Mouse (Mus musculus) heart, adult 2 months (tissue): ENCODE measurements around the gene Cenpu. TPM values are rescaled to one million over a fixed set of nuclear protein-coding genes. Genes with fewer than 3 reads are reported as not detected.

Source experiments
- DNase-seq, 2 experiments: peaks; one replicate each; pipeline ENCODE4 v3.0.0; 2021
- H3K27ac ChIP-seq: fragments of 200-600 bp; 2 replicates; pipeline ENCODE4 v1.8.1; 2022
- H3K27me3 ChIP-seq: fragments of 200-500 bp; 2 replicates; pipeline ENCODE4 v1.6.1; 2012; ENCODE audit warnings: mild to moderate bottlenecking, low read length, inconsistent platforms, mixed read lengths; ENCODE audit not compliant: control insufficient read depth, insufficient read depth
- H3K36me3 ChIP-seq: fragments of 200-500 bp; 2 replicates; pipeline ENCODE4 v1.6.1; 2012; ENCODE audit warnings: low read length, inconsistent platforms; ENCODE audit not compliant: control insufficient read depth, insufficient read depth
- H3K4me1 ChIP-seq: fragments of 200-500 bp; 2 replicates; pipeline ENCODE4 v1.6.1; 2011; ENCODE audit warnings: low read length; ENCODE audit not compliant: control insufficient read depth, insufficient read depth
- H3K4me3 ChIP-seq: fragments of 200-600 bp; 2 replicates; pipeline ENCODE4 v1.8.1; 2022
- H3K79me2 ChIP-seq: fragments of 200-500 bp; replicated peaks from 2 replicates; pipeline ENCODE4 v1.6.1; 2012; ENCODE audit warnings: mild to moderate bottlenecking, inconsistent platforms, low read length, moderate library complexity, mixed read lengths; ENCODE audit not compliant: control insufficient read depth, insufficient read depth
- H3K9ac ChIP-seq: fragments of 200-500 bp; 2 replicates; pipeline ENCODE4 v1.6.1; 2012; ENCODE audit warnings: low read depth, mild to moderate bottlenecking, control low read depth, inconsistent platforms, low read length, mixed read lengths
- CTCF ChIP-seq: fragments of 200-600 bp; IDR thresholded peaks from 2 replicates; pipeline ENCODE4 v1.8.1; 2022; ENCODE audit warnings: antibody characterized with exemption, mild to moderate bottlenecking, moderate library complexity
- EP300 ChIP-seq: fragments of 200-500 bp; IDR thresholded peaks from 2 replicates; pipeline ENCODE4 v1.6.1; 2011; ENCODE audit warnings: low read depth, low read length, control low read depth; ENCODE audit not compliant: insufficient read depth
- POLR2A ChIP-seq: fragments of 200-500 bp; IDR thresholded peaks from 2 replicates; pipeline ENCODE4 v1.6.1; 2011; ENCODE audit warnings: mild to moderate bottlenecking, low read depth, low read length, control low read depth; ENCODE audit not compliant: insufficient read depth
- WGBS: fragments of 180-500 bp; shearing (Covaris S2); methylation state at CpG from one replicate; pipeline ENCODE4 v1.1.7; 2018; 5-methylcytosine and 5-hydroxymethylcytosine counted together
- intact Hi-C: fragments of 180-260 bp; cut with DNase I; formaldehyde crosslinking; loops from one replicate; pipeline ENCODE4 v1.15.1; 2025
- polyA plus RNA-seq: library from polyadenylated mRNA; depleted of rRNA; stranded (reverse); fragments of >200 nt; gene quantifications from 2 replicates; pipeline ENCODE4 v1.2.3, GENCODE M21; 2012
- total RNA-seq, 2 experiments: library from RNA; stranded (reverse); gene quantifications; 2 replicates each; pipeline ENCODE4 v1.2.3; 2021

Cenpu gene
- total and polyA plus RNA-seq, 3 experiments, result 0.21 to 0.73 (median 0.30) TPM

- Histone ChIP-seq H3K36me3 (no peaks in the 10 kb centered on the region), H3K27ac (no peak overlapping the region), H3K79me2 (no peaks in the 10 kb centered on the region), H3K27me3 (no peaks in the 10 kb centered on the region), H3K4me1 (peaks cover 1% of the 10 kb centered on the region; the same call in 1 of the 2 replicates), H3K4me3 (peak overlapping the region; percentile 57), H3K9ac (no peak overlapping the region)
- no peak for DNase-seq
- intact Hi-C loops, result loop anchor here (10.0 kb wide), 1 partner anchor 392 kb away; no protein-coding TSS in a partner anchor
- WGBS, result 2% methylated on average over 10 of the region's 10 CpGs
- no peak for TF ChIP-seq CTCF
- TF ChIP-seq POLR2A, result no peak
- TF ChIP-seq EP300, result no peak
These were observed 575 bp downstream of the Cenpu start for GRCm38 (mm10) chr8:46552441-46552765.

DNA sequence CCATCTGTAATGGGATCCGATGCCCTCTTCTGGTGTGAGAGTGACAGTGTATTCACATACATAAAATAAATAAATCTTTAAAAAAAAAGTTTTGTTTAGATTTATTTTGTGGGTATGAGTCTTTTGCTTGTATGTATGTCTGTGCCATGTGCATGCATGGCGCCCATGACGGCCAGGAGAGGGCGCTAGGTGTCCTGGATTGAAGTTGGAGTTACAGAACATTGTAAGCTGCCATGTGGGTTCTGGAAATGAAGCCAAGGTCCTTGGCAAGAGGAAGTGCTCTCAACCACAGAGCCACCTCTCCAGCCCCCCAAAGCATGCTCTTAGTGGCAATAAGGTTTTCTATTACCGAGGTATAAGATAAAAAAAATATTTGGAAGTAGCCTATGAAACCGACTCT is 7.6 kb downstream of the Cenpu start:
- 79% methylated on average over 6 of the region's 6 CpGs for WGBS
- DNase-seq, result no peak
- Histone ChIP-seq H3K9ac (no peak overlapping the region), H3K4me3 (no peak overlapping the region), H3K27ac (no peak overlapping the region), H3K27me3 (no peaks in the 10 kb centered on the region), H3K79me2 (no peaks in the 10 kb centered on the region), H3K4me1 (no peaks in the 10 kb centered on the region), H3K36me3 (no peaks in the 10 kb centered on the region)
- intact Hi-C loops, result loop anchor here (10.0 kb wide), 1 partner anchor 385 kb away; no protein-coding TSS in a partner anchor
- TF ChIP-seq EP300 (no peak), CTCF (peak; percentile 54)

- no peak for DNase-seq
- no peaks in the 10 kb centered on the region for H3K4me1 ChIP-seq
- H3K27me3 ChIP-seq, result no peaks in the 10 kb centered on the region
- no peak overlapping the region for H3K27ac ChIP-seq
- no peak overlapping the region for H3K9ac ChIP-seq
- TF ChIP-seq EP300, result no peak
- no peak for TF ChIP-seq POLR2A
- WGBS, result 91% methylated on average over 16 of the region's 16 CpGs
- no peak overlapping the region for H3K4me3 ChIP-seq
- H3K36me3 ChIP-seq, result no peaks in the 10 kb centered on the region
- no peaks in the 10 kb centered on the region for H3K79me2 ChIP-seq
- intact Hi-C loops, result no loop called here
These were observed 10.5 kb downstream of the Cenpu start for GRCm38 (mm10) chr8:46562333-46562732.

GRCm38 (mm10) chr8:46566914-46567529 is 15.2 kb downstream of the Cenpu start:
- no peaks in the 10 kb centered on the region for H3K4me1 ChIP-seq
- no peaks in the 10 kb centered on the region for H3K36me3 ChIP-seq
- TF ChIP-seq POLR2A (no peak), EP300 (no peak), CTCF (no peak)
- no peak overlapping the region for H3K9ac ChIP-seq
- WGBS, result 88% methylated on average over 7 of the region's 7 CpGs
- H3K27ac ChIP-seq, result no peak overlapping the region
- DNase-seq, result no peak
- intact Hi-C loops, result no loop called here
- no peaks in the 10 kb centered on the region for H3K79me2 ChIP-seq
- H3K4me3 ChIP-seq, result no peak overlapping the region
- no peaks in the 10 kb centered on the region for H3K27me3 ChIP-seq

- no peaks in the 10 kb centered on the region for H3K36me3 ChIP-seq
- intact Hi-C loops, result no loop called here
- no peak overlapping the region for H3K9ac ChIP-seq
- H3K79me2 ChIP-seq, result no peaks in the 10 kb centered on the region
- H3K27me3 ChIP-seq, result no peaks in the 10 kb centered on the region
- H3K4me1 ChIP-seq, result no peaks in the 10 kb centered on the region
- H3K27ac ChIP-seq, result no peak overlapping the region
- WGBS, result 87% methylated on average over 8 of the region's 8 CpGs
- DNase-seq, result no peak
- no peak overlapping the region for H3K4me3 ChIP-seq
- TF ChIP-seq CTCF (no peak), EP300 (no peak), POLR2A (no peak)
These were observed 16.1 kb downstream of the Cenpu start for GRCm38 (mm10) chr8:46567946-46568345.

- H3K36me3 ChIP-seq, result no peaks in the 10 kb centered on the region
- H3K9ac ChIP-seq, result no peak overlapping the region
- H3K27me3 ChIP-seq, result no peaks in the 10 kb centered on the region
- DNase-seq, result no peak
- no peak overlapping the region for H3K27ac ChIP-seq
- no peaks in the 10 kb centered on the region for H3K79me2 ChIP-seq
- WGBS, result 81% methylated on average over 2 of the region's 2 CpGs
- H3K4me3 ChIP-seq, result no peak overlapping the region
- intact Hi-C loops, result no loop called here
- H3K4me1 ChIP-seq, result no peaks in the 10 kb centered on the region
- no peak for TF ChIP-seq POLR2A
- peak; percentile 30; the same call in 1 of the 2 replicates for TF ChIP-seq CTCF
- no peak for TF ChIP-seq EP300
These were observed 17.1 kb downstream of the Cenpu start for GRCm38 (mm10) chr8:46568942-46569341.
